Mouse (Mus musculus) splenic B cell, adult 2 months (primary cell): ENCODE data around the gene Lrrc52.

Experiments used
- DNase-seq: peaks from one replicate; pipeline ENCODE4 v3.0.0-alpha.2; 2011; ENCODE audit warnings: low read depth, low spot score
- H3K27me3 ChIP-seq: 2 replicates; pipeline ENCODE4 v1.6.1; 2012; ENCODE audit warnings: mild to moderate bottlenecking, low read length, moderate library complexity, mixed read lengths; ENCODE audit not compliant: control insufficient read depth, poor library complexity, insufficient read depth, severe bottlenecking
- H3K36me3 ChIP-seq: 2 replicates; pipeline ENCODE4 v1.6.1; 2012; ENCODE audit warnings: mild to moderate bottlenecking, low read length, moderate library complexity, mixed read lengths; ENCODE audit not compliant: control insufficient read depth, poor library complexity, insufficient read depth, severe bottlenecking

Gene Lrrc52

GRCm38 (mm10) chr1:167411991-167412715, 54.4 kb downstream of the Lrrc52 start:
- no peaks in the 10 kb centered on the region for H3K27me3 ChIP-seq
- no peak for DNase-seq
- H3K36me3 ChIP-seq = no peaks in the 10 kb centered on the region

- H3K36me3 ChIP-seq = no peaks in the 10 kb centered on the region
- no peaks in the 10 kb centered on the region for H3K27me3 ChIP-seq
- no peak for DNase-seq
Measured at GRCm38 (mm10) chr1:167409601-167410000, 57.0 kb downstream of the Lrrc52 start.

- H3K27me3 ChIP-seq = no peaks in the 10 kb centered on the region
- DNase-seq = no peak
- no peaks in the 10 kb centered on the region for H3K36me3 ChIP-seq
Measured at GRCm38 (mm10) chr1:167405237-167405636, 61.3 kb downstream of the Lrrc52 start.
